Mouse (Mus musculus) layer of hippocampus, adult 2 months (tissue): ENCODE measurements around the gene Atp13a2. TPM values are rescaled to one million over a fixed set of nuclear protein-coding genes. Genes with fewer than 3 reads are reported as not detected.

Experiments used
- DNase-seq, 2 experiments: peaks; one replicate each; pipeline ENCODE4 v3.0.0; 2022; ENCODE audit warnings: low spot score in 2 of 2
- H3K27ac ChIP-seq: fragments of 200-600 bp; 2 replicates; pipeline ENCODE4 v1.8.1; 2022
- H3K4me3 ChIP-seq: fragments of 200-600 bp; 2 replicates; pipeline ENCODE4 v1.8.1; 2022; ENCODE audit warnings: mild to moderate bottlenecking
- CTCF ChIP-seq: fragments of 200-600 bp; conservative IDR thresholded peaks from 2 replicates; pipeline ENCODE4 v1.8.1; 2022; ENCODE audit warnings: antibody characterized with exemption, mild to moderate bottlenecking, moderate library complexity
- long read RNA-seq, 2 experiments: library from polyadenylated mRNA; stranded (forward); transcript quantifications; one replicate each; pipeline ENCODE4 v2.0.0; 2021; ENCODE audit warnings: borderline mapping rate in 2 of 2
- total RNA-seq, 2 experiments: library from RNA; stranded (reverse); gene quantifications; 2 replicates each; pipeline ENCODE4 v1.2.3; 2021

The Atp13a2 gene
- 100 to 1,000 TPM; 155 to 162 TPM for total RNA-seq
- long read RNA-seq, experiment 1, transcript Atp13a2-203 (29 exons, 3,882 nt) = major isoform, 51 of 156 reads
- long read RNA-seq, experiment 1, transcript Atp13a2-201 (29 exons, 3,956 nt) = minor isoform, 23 of 156 reads
- long read RNA-seq, experiment 1, partial matches to known transcripts = 56 of 156 reads
- long read RNA-seq, experiment 1, other reads (novel, unspliced or antisense) = 26 of 156 reads
- long read RNA-seq, experiment 2, full-length matches to known transcripts = 132 of 242 reads
- long read RNA-seq, experiment 2, partial matches to known transcripts = 66 of 242 reads
- long read RNA-seq, experiment 2, other reads (novel, unspliced or antisense) = 44 of 242 reads

GRCm38 (mm10) chr4:140986711-140987395 lies at the start of gene Atp13a2:
Gene Atp13a2, plus strand, starts transcription at chr4:140986873.
- DNase-seq = peak; percentile 89 to 93
- peak; percentile 66 for TF ChIP-seq CTCF
- Histone ChIP-seq H3K4me3 (peak within 1 kb of the TSS; percentile 94), H3K27ac (peak within 1 kb of the TSS; percentile 95)

GRCm38 (mm10) chr4:140944356-140944755 lies 42.3 kb upstream of the Atp13a2 start:
- no peak for DNase-seq
- TF ChIP-seq CTCF = no peak

GRCm38 (mm10) chr4:140944961-140945442 lies 41.7 kb upstream of the Atp13a2 start:
- no peak for DNase-seq
- Histone ChIP-seq H3K4me3 (no peak overlapping the region), H3K27ac (peak overlapping the region; percentile 55)
- no peak for TF ChIP-seq CTCF

More at GRCm38 (mm10) chr4:140944356-140944755, 42.3 kb upstream of the Atp13a2 start:
- peak overlapping the region; percentile 55 for H3K27ac ChIP-seq
- no peak overlapping the region for H3K4me3 ChIP-seq

GRCm38 (mm10) chr4:140945571-140945970 lies 41.1 kb upstream of the Atp13a2 start:
- no peak overlapping the region for H3K4me3 ChIP-seq
- TF ChIP-seq CTCF = no peak
- no peak for DNase-seq
- peak overlapping the region; percentile 55; the same call in 1 of the 2 replicates for H3K27ac ChIP-seq

- no peak overlapping the region for H3K4me3 ChIP-seq
- TF ChIP-seq CTCF = no peak
- no peak overlapping the region for H3K27ac ChIP-seq
- DNase-seq = no peak
Observed at GRCm38 (mm10) chr4:140946048-140946447, 40.6 kb upstream of the Atp13a2 start.

GRCm38 (mm10) chr4:140946580-140947205 lies 40.0 kb upstream of the Atp13a2 start:
- no peak for DNase-seq
- Histone ChIP-seq H3K27ac (no peak overlapping the region), H3K4me3 (no peak overlapping the region)
- no peak for TF ChIP-seq CTCF

GRCm38 (mm10) chr4:140947487-140948440 lies 38.9 kb upstream of the Atp13a2 start:
- TF ChIP-seq CTCF = no peak
- Histone ChIP-seq H3K4me3 (no peak overlapping the region), H3K27ac (no peak overlapping the region)
- no peak for DNase-seq

GRCm38 (mm10) chr4:140948481-140948880 lies 38.2 kb upstream of the Atp13a2 start:
- no peak for DNase-seq
- TF ChIP-seq CTCF = no peak
- no peak overlapping the region for H3K27ac ChIP-seq
- H3K4me3 ChIP-seq = no peak overlapping the region

GRCm38 (mm10) chr4:140949052-140949451 lies 37.6 kb upstream of the Atp13a2 start:
- DNase-seq = no peak
- TF ChIP-seq CTCF = no peak
- Histone ChIP-seq H3K4me3 (no peak overlapping the region), H3K27ac (no peak overlapping the region)

GRCm38 (mm10) chr4:140949616-140950015 lies 37.1 kb upstream of the Atp13a2 start:
- H3K4me3 ChIP-seq = no peak overlapping the region
- no peak for DNase-seq

GRCm38 (mm10) chr4:140950574-140950973 lies 36.1 kb upstream of the Atp13a2 start:
- no peak for TF ChIP-seq CTCF
- no peak overlapping the region for H3K4me3 ChIP-seq

More at GRCm38 (mm10) chr4:140949616-140950015, 37.1 kb upstream of the Atp13a2 start:
- H3K27ac ChIP-seq = no peak overlapping the region
- TF ChIP-seq CTCF = no peak

More at GRCm38 (mm10) chr4:140950574-140950973, 36.1 kb upstream of the Atp13a2 start:
- no peak overlapping the region for H3K27ac ChIP-seq
- DNase-seq = no peak
